Mouse (Mus musculus): Measurements from ENCODE around the gene Tac4. TPM values are rescaled to one million over a fixed set of nuclear protein-coding genes. Genes with fewer than 3 reads are reported as not detected.

Gene Tac4
- polyA plus RNA-seq, 1 experiment from 2014 or later = not detected

GRCm38 (mm10) chr11:95298146-95298545, 36.8 kb downstream of the Tac4 start:
- no peak for ATAC-seq (ENCODE audit: insufficient read depth)

DNA sequence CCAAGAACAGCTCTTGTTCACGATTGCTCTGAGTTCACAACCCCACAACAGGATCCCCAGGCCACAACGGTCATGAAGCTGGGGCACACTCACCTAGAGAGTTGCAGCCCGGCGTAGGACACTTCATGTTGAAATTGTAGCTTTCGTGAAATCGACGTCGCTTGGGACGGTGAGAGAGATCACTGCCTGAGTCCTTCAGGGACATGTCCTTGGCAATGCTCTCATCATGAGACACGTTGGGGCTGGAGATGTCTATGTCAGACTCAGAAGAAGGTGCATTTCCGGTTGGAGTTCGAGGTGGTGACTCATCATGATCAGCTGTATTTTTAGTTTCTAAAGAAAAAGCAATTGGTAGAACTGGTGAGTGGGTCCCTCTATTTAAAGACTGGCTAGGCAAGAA, 38.6 kb downstream of the Tac4 start:
- Histone ChIP-seq H3K36me3 (replicated peaks) (peaks cover 91% of the 10 kb centered on the region), H3K4me1 (replicated peaks) (peaks cover 3% of the 10 kb centered on the region; the same call in 1 of the 2 replicates), H3K27me3 (no peaks in the 10 kb centered on the region), H3K9me3 (replicated peaks) (no peaks in the 10 kb centered on the region), H3K4me3 (replicated peaks) (no peak overlapping the region), H3K4me2 (no peak overlapping the region), H3K27ac (replicated peaks) (no peak overlapping the region), H3K9ac (no peak overlapping the region)
- 82% methylated on average over 12 of the region's 12 CpGs for WGBS (ENCODE audit: insufficient replicate concordance)
- ATAC-seq (ENCODE audit: insufficient read depth) = no peak

More at GRCm38 (mm10) chr11:95298146-95298545, 36.8 kb downstream of the Tac4 start:
- Histone ChIP-seq H3K36me3 (replicated peaks) (peaks cover 91% of the 10 kb centered on the region), H3K4me1 (replicated peaks) (peaks cover 3% of the 10 kb centered on the region; the same call in 1 of the 2 replicates), H3K9me3 (replicated peaks) (no peaks in the 10 kb centered on the region), H3K4me2 (no peak overlapping the region), H3K4me3 (replicated peaks) (no peak overlapping the region), H3K9ac (no peak overlapping the region), H3K27me3 (no peaks in the 10 kb centered on the region), H3K27ac (replicated peaks) (no peak overlapping the region)
- WGBS (ENCODE audit: insufficient replicate concordance) = 8% methylated on average over 2 of the region's 2 CpGs

- Histone ChIP-seq H3K27me3 (no peaks in the 10 kb centered on the region), H3K9me3 (replicated peaks) (no peaks in the 10 kb centered on the region), H3K36me3 (replicated peaks) (peaks cover 96% of the 10 kb centered on the region), H3K4me3 (replicated peaks) (no peak overlapping the region), H3K4me2 (no peak overlapping the region), H3K27ac (replicated peaks) (no peak overlapping the region), H3K4me1 (replicated peaks) (peaks cover 16% of the 10 kb centered on the region), H3K9ac (no peak overlapping the region)
- ATAC-seq (ENCODE audit: insufficient read depth) = no peak
- WGBS (ENCODE audit: insufficient replicate concordance) = 85% methylated on average over 3 of the region's 3 CpGs
These were observed 40.4 kb downstream of the Tac4 start for GRCm38 (mm10) chr11:95301772-95302171.

DNA sequence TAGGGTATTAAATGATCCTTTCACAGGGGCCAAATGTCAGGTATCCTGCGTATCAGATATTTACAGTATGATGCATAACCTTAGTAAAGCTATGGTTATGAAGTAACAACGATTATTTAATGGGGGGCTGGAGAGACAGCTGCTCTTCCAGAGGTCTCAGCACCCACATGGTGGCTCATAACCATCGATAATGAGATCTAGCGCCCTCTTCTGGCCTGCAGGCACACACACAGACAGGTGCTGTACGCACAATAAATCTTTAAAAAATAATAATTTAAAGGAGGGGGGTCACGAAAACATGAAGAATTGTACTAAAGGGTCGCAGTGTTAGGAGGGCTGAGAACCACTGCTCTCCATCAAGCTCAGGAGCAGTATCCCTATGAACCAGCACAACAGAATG, 44.3 kb downstream of the Tac4 start:
- H3K27ac ChIP-seq (replicated peaks) = 0 out of 2 replicates have a peak overlapping the region, but pooled peaks have one; percentile 21
- H3K9ac ChIP-seq = no peak overlapping the region
- H3K4me1 ChIP-seq (replicated peaks) = peaks cover 33% of the 10 kb centered on the region
- WGBS (ENCODE audit: insufficient replicate concordance) = 81% methylated on average over 7 of the region's 7 CpGs
- no peaks in the 10 kb centered on the region for H3K27me3 ChIP-seq
- no peak for ATAC-seq (ENCODE audit: insufficient read depth)
- H3K4me3 ChIP-seq (replicated peaks) = no peak overlapping the region
- H3K4me2 ChIP-seq = no peak overlapping the region
- H3K36me3 ChIP-seq (replicated peaks) = peaks cover 66% of the 10 kb centered on the region
- no peaks in the 10 kb centered on the region for H3K9me3 ChIP-seq (replicated peaks)

DNA sequence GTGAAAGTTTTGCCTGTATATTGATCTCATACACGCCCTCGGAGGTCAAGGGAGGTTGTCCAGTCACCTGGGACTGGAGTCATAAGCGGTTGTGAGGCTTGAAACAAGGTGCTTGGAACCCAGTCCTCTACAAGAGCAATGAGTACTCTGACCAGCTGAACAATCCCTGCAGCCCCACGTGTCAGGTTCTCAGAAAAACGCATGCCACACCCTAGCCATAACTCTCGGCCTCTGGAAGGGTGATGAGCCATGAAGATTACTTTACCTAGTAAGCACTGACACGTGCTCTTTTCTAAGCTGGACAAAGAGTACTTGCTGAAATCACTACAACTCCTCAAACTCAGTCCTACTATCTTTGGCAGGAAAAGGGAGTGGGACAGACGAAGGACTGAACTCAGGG, 46.2 kb downstream of the Tac4 start:
- no peak for ATAC-seq (ENCODE audit: insufficient read depth)
- Histone ChIP-seq H3K4me3 (replicated peaks) (no peak overlapping the region; the same call in 1 of the 2 replicates), H3K4me1 (replicated peaks) (peaks cover 47% of the 10 kb centered on the region), H3K27ac (replicated peaks) (0 out of 2 replicates have a peak overlapping the region, but pooled peaks have one; percentile 31), H3K27me3 (no peaks in the 10 kb centered on the region), H3K9ac (no peak overlapping the region), H3K9me3 (replicated peaks) (no peaks in the 10 kb centered on the region), H3K36me3 (replicated peaks) (peaks cover 47% of the 10 kb centered on the region), H3K4me2 (peak overlapping the region; percentile 72)
- WGBS (ENCODE audit: insufficient replicate concordance) = 47% methylated on average over 8 of the region's 8 CpGs

GRCm38 (mm10) chr11:95309510-95310006, 48.2 kb downstream of the Tac4 start:
- peaks cover 59% of the 10 kb centered on the region for H3K4me1 ChIP-seq (replicated peaks)
- H3K9ac ChIP-seq = peak overlapping the region; percentile 95
- peak overlapping the region; percentile 99 for H3K27ac ChIP-seq (replicated peaks)
- no peaks in the 10 kb centered on the region for H3K27me3 ChIP-seq
- H3K4me2 ChIP-seq = peak overlapping the region; percentile 72
- peak overlapping the region; percentile 96 for H3K4me3 ChIP-seq (replicated peaks)
- ATAC-seq (ENCODE audit: insufficient read depth) = peak; percentile 96
- WGBS (ENCODE audit: insufficient replicate concordance) = under 1% methylated on average over 37 of the region's 37 CpGs
- H3K9me3 ChIP-seq (replicated peaks) = no peaks in the 10 kb centered on the region
- H3K36me3 ChIP-seq (replicated peaks) = peaks cover 26% of the 10 kb centered on the region

GRCm38 (mm10) chr11:95310007-95310647, 48.8 kb downstream of the Tac4 start, which contains the start of gene Kat7:
Gene Kat7, minus strand, starts transcription at chr11:95310246.
- H3K9me3 ChIP-seq (replicated peaks) = no peaks in the 10 kb centered on the region
- H3K36me3 ChIP-seq (replicated peaks) = peaks cover 22% of the 10 kb centered on the region
- peak; percentile 86 for ATAC-seq (ENCODE audit: insufficient read depth)
- peak within 1 kb of the TSS; percentile 77 for H3K4me2 ChIP-seq
- peak within 1 kb of the TSS; percentile 96 for H3K4me3 ChIP-seq (replicated peaks)
- peaks cover 59% of the 10 kb centered on the region for H3K4me1 ChIP-seq (replicated peaks)
- H3K27me3 ChIP-seq = no peaks in the 10 kb centered on the region
- H3K9ac ChIP-seq = peak within 1 kb of the TSS; percentile 95
- WGBS (ENCODE audit: insufficient replicate concordance) = under 1% methylated on average over 42 of the region's 42 CpGs
- H3K27ac ChIP-seq (replicated peaks) = peak within 1 kb of the TSS; percentile 99

DNA sequence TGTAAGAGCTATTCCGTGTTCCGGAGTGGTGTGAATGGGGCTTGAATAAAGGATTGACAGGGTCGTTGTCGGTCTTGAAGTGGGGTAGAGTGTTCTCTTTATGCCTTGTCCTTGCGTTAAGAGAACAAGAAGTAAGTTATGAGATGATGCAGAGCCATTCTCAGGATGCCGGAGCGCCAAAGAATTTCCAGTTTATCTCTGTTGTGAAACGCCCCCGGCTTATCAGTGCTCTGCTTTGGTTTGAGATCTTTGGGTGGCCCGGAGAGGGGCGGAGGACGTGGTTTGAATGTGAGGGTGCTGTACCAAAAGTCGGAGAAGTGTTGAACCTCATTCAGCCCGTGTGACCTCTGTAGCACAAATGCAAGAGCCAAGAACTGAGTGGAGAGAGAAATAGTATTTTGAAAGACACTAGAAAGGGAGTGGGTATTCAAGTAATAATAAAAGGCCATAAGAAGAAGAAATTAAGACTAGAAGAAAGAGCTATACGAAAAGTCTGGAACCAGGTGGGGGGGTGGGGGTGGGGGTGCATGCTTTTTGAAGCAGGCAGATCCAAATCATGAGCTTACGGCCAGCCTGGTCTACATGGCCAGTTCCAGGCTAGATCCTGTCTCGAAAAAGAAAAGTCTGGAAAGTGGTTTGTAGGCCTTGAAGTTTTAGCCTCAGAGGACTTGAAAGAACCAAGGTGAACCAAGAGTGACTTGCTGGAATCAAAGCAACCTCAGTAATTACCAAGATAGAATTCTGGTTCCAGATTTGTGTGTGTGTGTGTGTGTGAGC, 49.5 kb downstream of the Tac4 start:
- ATAC-seq (ENCODE audit: insufficient read depth) = no peak
- Histone ChIP-seq H3K27me3 (no peaks in the 10 kb centered on the region), H3K4me1 (replicated peaks) (peaks cover 54% of the 10 kb centered on the region), H3K36me3 (replicated peaks) (peaks cover 15% of the 10 kb centered on the region), H3K4me3 (replicated peaks) (peak overlapping the region; percentile 96), H3K4me2 (peak overlapping the region; percentile 77), H3K9ac (peak overlapping the region; percentile 95), H3K27ac (replicated peaks) (peak overlapping the region; percentile 99), H3K9me3 (replicated peaks) (no peaks in the 10 kb centered on the region)
- WGBS (ENCODE audit: insufficient replicate concordance) = 8% methylated on average over 17 of the region's 17 CpGs

DNA sequence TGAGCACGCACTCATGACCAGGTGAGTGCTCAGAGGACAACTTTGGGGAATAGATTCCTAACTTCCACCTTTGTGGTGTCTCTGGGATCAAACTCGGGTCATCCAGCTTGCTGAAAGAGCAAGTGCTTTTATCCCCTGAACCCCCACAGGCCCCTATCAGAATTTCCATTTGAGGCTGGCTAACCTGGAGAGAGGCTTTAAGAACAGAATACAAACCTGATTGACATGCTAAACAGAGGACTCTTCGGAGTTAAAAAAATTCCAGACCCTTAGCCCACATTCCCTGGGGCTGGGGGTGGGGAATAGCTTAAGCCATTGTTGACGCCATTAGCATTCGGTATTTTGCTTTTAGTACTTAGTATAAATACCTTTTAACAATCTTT, 50.1 kb downstream of the Tac4 start:
- Histone ChIP-seq H3K4me2 (peak overlapping the region; percentile 77), H3K9me3 (replicated peaks) (no peaks in the 10 kb centered on the region), H3K4me1 (replicated peaks) (peaks cover 50% of the 10 kb centered on the region), H3K9ac (peak overlapping the region; percentile 95; the same call in 1 of the 2 replicates), H3K27ac (replicated peaks) (no peak overlapping the region), H3K27me3 (no peaks in the 10 kb centered on the region), H3K4me3 (replicated peaks) (peak overlapping the region; percentile 96), H3K36me3 (replicated peaks) (peaks cover 9% of the 10 kb centered on the region)
- 61% methylated on average over 5 of the region's 5 CpGs for WGBS (ENCODE audit: insufficient replicate concordance)
- ATAC-seq (ENCODE audit: insufficient read depth) = no peak

- Histone ChIP-seq H3K4me2 (no peak overlapping the region), H3K27ac (replicated peaks) (no peak overlapping the region), H3K27me3 (no peaks in the 10 kb centered on the region), H3K36me3 (replicated peaks) (no peaks in the 10 kb centered on the region), H3K4me3 (replicated peaks) (no peak overlapping the region), H3K4me1 (replicated peaks) (peaks cover 67% of the 10 kb centered on the region), H3K9me3 (replicated peaks) (no peaks in the 10 kb centered on the region), H3K9ac (no peak overlapping the region)
- 74% methylated on average over 7 of the region's 7 CpGs for WGBS (ENCODE audit: insufficient replicate concordance)
- ATAC-seq (ENCODE audit: insufficient read depth) = no peak
These were observed 54.1 kb downstream of the Tac4 start for GRCm38 (mm10) chr11:95315215-95315955.

All from liver, embryonic 15.5 days (tissue).